Mouse (Mus musculus): ENCODE results near the gene Ccr4. TPM values are rescaled to one million over a fixed set of nuclear protein-coding genes. Genes with fewer than 3 reads are reported as not detected.

The Ccr4 gene
- polyA plus RNA-seq, 1 experiment = not detected

DNA sequence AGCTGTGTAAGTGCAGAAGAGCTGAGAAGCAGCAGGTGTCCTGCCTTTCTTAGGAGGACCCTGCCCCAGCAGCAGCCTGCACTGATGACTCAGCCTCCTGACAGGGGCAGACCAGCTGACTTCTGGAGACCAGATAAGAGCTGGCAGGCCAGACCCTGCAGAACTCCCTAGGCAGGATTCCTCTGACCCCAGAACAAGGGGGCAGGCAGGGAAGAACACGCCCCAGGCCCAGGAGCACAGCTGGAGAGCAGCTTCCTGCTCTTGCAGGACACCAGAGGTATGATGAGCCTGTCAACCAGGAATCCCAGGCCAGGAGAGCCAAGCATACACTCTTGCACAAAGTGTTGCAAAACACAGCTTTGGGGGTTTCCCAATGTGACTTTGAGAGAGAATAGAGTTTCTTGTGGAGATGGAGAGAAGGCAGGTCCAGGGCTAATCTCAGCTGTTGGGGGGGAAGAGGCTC, 36.6 kb upstream of the Ccr4 start:
- no peak for TF ChIP-seq CTCF (IDR thresholded peaks at IDR 0.05; ENCODE audit: extremely low read depth, insufficient read depth, low read length)
- no peak for TF ChIP-seq POLR2A (IDR thresholded peaks at IDR 0.05; ENCODE audit: extremely low read depth, insufficient read depth, low read length)
- H3K4me3 ChIP-seq (ENCODE audit: insufficient read depth, low read length) = no peak overlapping the region
- H3K4me1 ChIP-seq (ENCODE audit: control insufficient read depth, insufficient read depth, low read length) = no peaks in the 10 kb centered on the region
- H3K27ac ChIP-seq (ENCODE audit: insufficient read depth, low read length) = no peak overlapping the region

GRCm38 (mm10) chr9:114538996-114539563, 34.4 kb upstream of the Ccr4 start:
- no peak overlapping the region for H3K4me3 ChIP-seq (ENCODE audit: insufficient read depth, low read length)
- H3K27ac ChIP-seq (ENCODE audit: insufficient read depth, low read length) = no peak overlapping the region
- TF ChIP-seq CTCF (IDR thresholded peaks at IDR 0.05; ENCODE audit: extremely low read depth, insufficient read depth, low read length) (no peak), POLR2A (IDR thresholded peaks at IDR 0.05; ENCODE audit: extremely low read depth, insufficient read depth, low read length) (no peak)
- no peaks in the 10 kb centered on the region for H3K4me1 ChIP-seq (ENCODE audit: control insufficient read depth, insufficient read depth, low read length)

GRCm38 (mm10) chr9:114536628-114537027, 31.9 kb upstream of the Ccr4 start:
- TF ChIP-seq POLR2A (IDR thresholded peaks at IDR 0.05; ENCODE audit: extremely low read depth, insufficient read depth, low read length) = no peak
- TF ChIP-seq CTCF (IDR thresholded peaks at IDR 0.05; ENCODE audit: extremely low read depth, insufficient read depth, low read length) = no peak
- Histone ChIP-seq H3K27ac (ENCODE audit: insufficient read depth, low read length) (no peak overlapping the region), H3K4me1 (ENCODE audit: control insufficient read depth, insufficient read depth, low read length) (no peaks in the 10 kb centered on the region), H3K4me3 (ENCODE audit: insufficient read depth, low read length) (no peak overlapping the region)

DNA sequence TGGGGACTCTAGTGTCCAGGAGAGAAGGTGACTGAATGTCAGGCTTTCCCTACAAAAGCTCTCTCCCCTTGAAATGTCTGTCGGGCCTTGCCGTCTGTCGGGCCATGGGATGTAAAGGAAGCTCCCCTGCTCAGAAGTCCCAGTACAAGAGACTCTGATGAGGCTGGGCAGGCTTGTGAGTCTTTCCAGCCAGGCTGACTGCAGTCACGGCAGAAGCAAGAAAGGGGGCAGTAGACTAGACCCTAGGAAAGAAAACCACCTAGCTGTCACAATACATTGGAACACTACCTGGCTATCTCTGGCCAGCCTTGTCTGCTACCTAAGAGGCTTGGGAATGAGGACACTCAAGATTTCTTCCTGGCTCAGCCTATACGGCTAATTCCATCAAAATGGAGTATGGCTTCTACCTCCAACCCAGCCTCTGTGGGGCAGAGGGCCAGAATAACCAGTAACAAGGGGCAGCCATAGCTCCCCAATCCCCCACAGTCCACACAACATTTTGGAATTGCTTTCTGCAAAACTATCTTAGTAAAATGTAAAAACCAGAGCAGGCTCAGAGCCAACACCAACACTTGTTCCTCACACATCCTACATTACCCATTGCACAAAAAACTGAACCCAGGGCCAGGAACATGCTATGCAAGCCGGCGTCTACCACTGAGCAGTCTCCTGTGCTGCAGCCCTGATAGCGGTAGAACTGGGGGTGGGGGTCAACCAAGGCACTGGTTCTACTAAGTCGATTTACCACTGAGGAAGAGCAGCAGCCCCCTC, 30.2 kb upstream of the Ccr4 start:
- H3K4me3 ChIP-seq (ENCODE audit: insufficient read depth, low read length) = no peak overlapping the region
- no peak overlapping the region for H3K27ac ChIP-seq (ENCODE audit: insufficient read depth, low read length)
- no peaks in the 10 kb centered on the region for H3K4me1 ChIP-seq (ENCODE audit: control insufficient read depth, insufficient read depth, low read length)
- TF ChIP-seq CTCF (IDR thresholded peaks at IDR 0.05; ENCODE audit: extremely low read depth, insufficient read depth, low read length) = no peak
- TF ChIP-seq POLR2A (IDR thresholded peaks at IDR 0.05; ENCODE audit: extremely low read depth, insufficient read depth, low read length) = no peak

DNA sequence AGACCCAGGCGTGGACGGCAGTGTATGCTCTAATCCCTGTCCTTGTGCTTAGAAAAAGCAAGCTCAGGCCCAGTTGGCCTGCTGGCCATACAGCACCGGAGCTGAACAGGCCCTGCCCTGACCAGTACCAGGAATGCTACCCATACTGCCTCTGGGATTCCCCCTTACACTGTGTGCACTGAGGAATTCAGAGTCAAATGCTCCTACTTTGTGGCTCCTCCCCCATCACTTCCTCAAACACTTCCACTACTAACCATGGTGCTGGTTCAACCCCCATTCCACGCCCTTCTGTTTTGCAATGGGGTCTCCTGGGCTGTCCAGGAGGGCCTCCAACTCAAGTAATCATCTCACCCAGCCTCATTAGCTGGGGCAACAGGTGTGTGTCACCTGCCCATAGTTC, 29.1 kb upstream of the Ccr4 start:
- Histone ChIP-seq H3K4me1 (ENCODE audit: control insufficient read depth, insufficient read depth, low read length) (no peaks in the 10 kb centered on the region), H3K27ac (ENCODE audit: insufficient read depth, low read length) (no peak overlapping the region), H3K4me3 (ENCODE audit: insufficient read depth, low read length) (no peak overlapping the region)
- TF ChIP-seq CTCF (IDR thresholded peaks at IDR 0.05; ENCODE audit: extremely low read depth, insufficient read depth, low read length) (no peak), POLR2A (IDR thresholded peaks at IDR 0.05; ENCODE audit: extremely low read depth, insufficient read depth, low read length) (no peak)

DNA sequence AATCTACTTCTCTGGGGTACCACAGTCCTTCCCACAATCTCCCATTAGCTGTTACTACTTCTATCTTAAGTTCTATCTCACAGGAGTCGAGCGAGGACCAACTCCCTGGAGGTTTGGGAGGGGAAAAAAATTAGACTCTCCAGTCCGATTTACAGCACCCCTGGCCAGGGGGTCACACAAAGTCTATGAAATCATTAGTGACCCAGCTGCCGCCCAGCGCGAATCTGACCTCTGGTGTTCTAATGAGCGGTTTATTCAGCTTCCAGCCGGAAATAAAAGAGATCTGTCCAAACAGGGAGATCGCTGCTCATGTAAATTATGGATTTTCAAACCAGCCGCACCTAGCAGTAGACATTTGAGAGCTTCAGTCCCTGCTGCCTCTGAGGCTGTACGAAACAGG, 26.6 kb upstream of the Ccr4 start:
- TF ChIP-seq POLR2A (IDR thresholded peaks at IDR 0.05; ENCODE audit: extremely low read depth, insufficient read depth, low read length) (no peak), CTCF (IDR thresholded peaks at IDR 0.05; ENCODE audit: extremely low read depth, insufficient read depth, low read length) (no peak)
- no peak overlapping the region for H3K27ac ChIP-seq (ENCODE audit: insufficient read depth, low read length)
- H3K4me1 ChIP-seq (ENCODE audit: control insufficient read depth, insufficient read depth, low read length) = no peaks in the 10 kb centered on the region
- no peak overlapping the region for H3K4me3 ChIP-seq (ENCODE audit: insufficient read depth, low read length)

GRCm38 (mm10) chr9:114528680-114529048, 23.9 kb upstream of the Ccr4 start:
- H3K4me1 ChIP-seq (ENCODE audit: control insufficient read depth, insufficient read depth, low read length) = no peaks in the 10 kb centered on the region
- TF ChIP-seq POLR2A (IDR thresholded peaks at IDR 0.05; ENCODE audit: extremely low read depth, insufficient read depth, low read length) (no peak), CTCF (IDR thresholded peaks at IDR 0.05; ENCODE audit: extremely low read depth, insufficient read depth, low read length) (no peak)
- H3K27ac ChIP-seq (ENCODE audit: insufficient read depth, low read length) = no peak overlapping the region
- no peak overlapping the region for H3K4me3 ChIP-seq (ENCODE audit: insufficient read depth, low read length)

DNA sequence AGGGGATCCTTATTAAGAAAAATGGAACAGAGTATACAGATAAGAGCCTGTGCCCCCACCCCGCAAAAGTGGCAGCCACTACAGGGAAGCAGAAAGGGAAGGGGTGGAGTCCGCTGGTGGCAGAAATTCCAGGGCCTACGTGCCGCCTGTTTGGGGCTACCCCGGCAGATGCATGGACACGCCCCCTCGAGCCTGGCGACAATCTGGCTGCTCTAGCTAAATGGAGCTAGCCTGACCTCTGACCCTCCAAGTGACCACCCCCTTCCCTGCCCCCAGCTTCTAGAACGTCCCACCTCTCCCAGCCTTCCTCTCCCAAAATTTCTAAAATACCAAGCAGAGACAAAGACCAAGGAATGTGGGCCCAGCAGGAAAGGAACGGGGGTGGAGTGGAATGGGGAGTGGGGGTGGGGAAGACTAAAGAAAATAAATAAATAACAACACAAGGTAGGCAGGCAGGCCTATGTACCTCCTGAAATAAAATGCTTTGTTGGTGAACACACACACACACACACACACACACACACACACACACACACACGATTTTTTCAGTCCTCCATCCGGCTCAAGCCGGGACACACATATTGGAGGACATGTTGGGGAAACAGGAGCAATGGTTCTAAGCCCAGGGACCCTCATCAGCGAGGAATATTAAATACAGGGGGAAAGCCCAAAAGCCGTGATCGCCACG, 23.4 kb upstream of the Ccr4 start:
- H3K27ac ChIP-seq (ENCODE audit: insufficient read depth, low read length) = no peak overlapping the region
- no peak overlapping the region for H3K4me3 ChIP-seq (ENCODE audit: insufficient read depth, low read length)
- no peaks in the 10 kb centered on the region for H3K4me1 ChIP-seq (ENCODE audit: control insufficient read depth, insufficient read depth, low read length)
- TF ChIP-seq CTCF (IDR thresholded peaks at IDR 0.05; ENCODE audit: extremely low read depth, insufficient read depth, low read length) (no peak), POLR2A (IDR thresholded peaks at IDR 0.05; ENCODE audit: extremely low read depth, insufficient read depth, low read length) (no peak)

GRCm38 (mm10) chr9:114527085-114527484, 22.4 kb upstream of the Ccr4 start:
- no peak overlapping the region for H3K27ac ChIP-seq (ENCODE audit: insufficient read depth, low read length)
- TF ChIP-seq CTCF (IDR thresholded peaks at IDR 0.05; ENCODE audit: extremely low read depth, insufficient read depth, low read length) = no peak
- TF ChIP-seq POLR2A (IDR thresholded peaks at IDR 0.05; ENCODE audit: extremely low read depth, insufficient read depth, low read length) = no peak
- no peak overlapping the region for H3K4me3 ChIP-seq (ENCODE audit: insufficient read depth, low read length)
- no peaks in the 10 kb centered on the region for H3K4me1 ChIP-seq (ENCODE audit: control insufficient read depth, insufficient read depth, low read length)

All from cortical plate, adult 2 months (tissue).